Mouse (Mus musculus) gastrocnemius, postnatal 10 days (tissue): ENCODE measurements around the gene 1700003F12Rik. TPM values are rescaled to one million over a fixed set of nuclear protein-coding genes. Genes with fewer than 3 reads are reported as not detected.

ENCODE experiments used
- DNase-seq: peaks from one replicate; pipeline ENCODE4 v3.0.0; 2021; ENCODE audit warnings: mixed read lengths
- total RNA-seq, 2 experiments: library from RNA; stranded (reverse); gene quantifications; 2 replicates each; pipeline ENCODE4 v1.2.3; 2021

The 1700003F12Rik gene
- total RNA-seq, 2 experiments from 2014 or later, result 0.81 TPM; not detected in 1

DNA sequence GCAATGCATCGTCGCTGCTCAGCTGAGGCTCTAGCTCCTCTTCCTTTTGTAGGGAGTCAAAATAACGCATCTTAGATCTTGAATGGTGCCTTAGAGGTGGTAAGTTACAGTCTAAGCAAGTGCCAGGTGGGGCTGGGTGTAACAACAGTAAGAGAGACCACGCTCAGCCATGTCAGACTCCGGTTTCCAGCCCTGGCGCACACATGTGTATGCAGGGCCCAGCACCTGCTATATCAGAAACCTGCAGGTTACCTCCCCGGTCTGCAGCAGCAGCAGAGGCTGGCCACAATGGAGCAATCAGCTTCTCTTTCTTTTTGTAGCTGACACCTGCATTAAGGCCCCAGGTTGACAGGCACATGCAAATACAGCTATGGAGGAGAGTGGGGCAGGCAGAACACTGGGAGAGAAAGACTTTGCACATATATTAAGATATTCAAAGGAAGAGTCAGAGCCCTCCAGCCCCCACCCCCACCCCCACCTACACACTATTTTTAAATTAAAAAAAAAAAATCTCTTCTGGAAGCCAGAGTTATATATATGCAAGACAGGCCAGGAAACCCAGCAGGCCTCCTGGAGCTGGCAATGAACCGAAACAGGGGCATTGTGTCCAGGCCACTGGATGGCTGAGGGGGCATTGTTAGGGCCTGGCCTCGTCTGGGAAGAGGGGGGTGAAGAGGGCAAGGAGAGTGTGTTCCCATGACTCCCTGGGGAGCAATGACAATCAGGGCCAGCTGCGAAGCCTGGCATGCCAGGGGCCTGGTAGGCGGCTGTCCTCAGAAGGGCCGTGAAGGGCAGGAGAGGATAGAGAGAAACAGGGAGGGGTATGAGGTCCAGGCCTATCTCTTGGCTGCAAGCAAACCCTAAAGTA, 30.2 kb downstream of the 1700003F12Rik start:
- no peak for DNase-seq

- no peak for DNase-seq
Measured at GRCm38 (mm10) chr2:154577744-154578067, 30.8 kb downstream of the 1700003F12Rik start.

DNA sequence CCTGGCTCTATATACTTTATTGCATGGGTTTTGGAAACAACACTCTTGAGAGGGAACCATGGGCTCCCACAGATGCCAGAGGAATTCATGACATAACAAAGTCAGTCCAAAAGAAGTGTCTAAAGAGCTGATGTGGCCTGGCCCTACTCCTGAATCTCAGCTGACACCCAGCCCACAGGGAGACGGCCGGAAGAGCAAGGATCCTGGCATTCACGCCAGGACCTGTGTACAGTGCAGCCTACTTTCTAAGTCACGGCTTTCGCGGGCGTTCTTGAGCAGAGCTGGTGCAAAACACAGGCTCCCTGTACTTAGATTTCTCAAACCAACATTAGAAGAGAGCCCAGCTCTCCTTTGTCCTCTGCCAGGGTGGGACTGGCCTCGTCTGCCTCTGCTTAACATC, 33.7 kb downstream of the 1700003F12Rik start:
- peak; percentile 43 for DNase-seq

DNA sequence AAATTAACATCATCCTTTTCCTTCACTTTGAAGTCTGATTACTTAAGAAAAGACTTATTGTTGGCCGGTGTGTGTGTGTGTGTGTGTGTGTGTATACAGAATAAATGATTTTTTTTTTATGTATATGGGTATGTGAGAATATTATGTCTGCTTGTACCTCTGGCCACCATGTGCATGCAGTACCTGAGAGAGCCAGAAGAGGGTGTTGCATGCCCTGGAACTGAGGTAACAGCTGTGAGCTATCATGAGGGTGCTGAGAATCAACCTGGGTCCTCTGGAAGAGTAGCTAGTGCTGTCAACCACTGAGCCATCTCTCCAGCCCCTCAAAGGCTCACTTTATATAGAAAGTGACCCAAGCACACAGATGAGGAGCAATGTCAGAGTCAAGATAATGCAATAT, 34.5 kb downstream of the 1700003F12Rik start:
- DNase-seq, result no peak

GRCm38 (mm10) chr2:154583906-154584872, 37.3 kb downstream of the 1700003F12Rik start:
- no peak for DNase-seq

DNA sequence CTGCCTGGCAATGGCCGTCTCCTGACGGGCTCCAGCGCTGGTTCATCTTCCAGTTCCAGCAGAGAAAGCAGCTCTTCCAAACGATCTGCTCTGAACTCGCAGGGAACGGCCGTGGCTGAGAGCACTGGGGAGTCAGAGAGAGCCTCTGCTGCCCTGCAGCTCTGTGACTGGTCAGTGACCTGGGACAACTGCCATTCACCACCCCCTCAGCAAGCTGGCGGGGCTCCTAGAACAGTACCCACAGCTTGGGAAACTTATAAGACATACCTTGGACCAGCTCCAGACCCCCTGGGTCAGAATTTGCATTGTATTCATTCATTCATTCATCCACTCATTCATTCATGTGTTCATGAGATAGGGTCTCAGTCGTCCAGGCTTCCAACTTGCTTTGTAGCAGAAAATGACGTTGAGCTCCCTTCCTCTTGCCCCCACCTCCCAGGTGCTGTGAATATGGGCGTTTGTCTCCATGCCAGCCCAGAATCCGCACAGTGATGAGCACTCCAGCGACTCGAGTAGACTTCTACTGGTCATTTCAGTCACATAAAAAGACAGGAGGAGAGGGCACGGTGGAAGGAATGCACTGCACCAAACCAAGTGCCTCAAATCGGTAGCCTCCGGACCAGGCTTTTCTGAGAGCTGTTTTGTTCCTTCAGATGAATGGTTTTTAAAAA, 38.2 kb downstream of the 1700003F12Rik start:
- DNase-seq, result no peak

GRCm38 (mm10) chr2:154586405-154586804, 39.5 kb downstream of the 1700003F12Rik start:
- DNase-seq, result peak; percentile 58

- no peak for DNase-seq
Measured at GRCm38 (mm10) chr2:154589051-154589450, 42.2 kb downstream of the 1700003F12Rik start.

- no peak for DNase-seq
Measured at GRCm38 (mm10) chr2:154591239-154591638, 44.4 kb downstream of the 1700003F12Rik start.

DNA sequence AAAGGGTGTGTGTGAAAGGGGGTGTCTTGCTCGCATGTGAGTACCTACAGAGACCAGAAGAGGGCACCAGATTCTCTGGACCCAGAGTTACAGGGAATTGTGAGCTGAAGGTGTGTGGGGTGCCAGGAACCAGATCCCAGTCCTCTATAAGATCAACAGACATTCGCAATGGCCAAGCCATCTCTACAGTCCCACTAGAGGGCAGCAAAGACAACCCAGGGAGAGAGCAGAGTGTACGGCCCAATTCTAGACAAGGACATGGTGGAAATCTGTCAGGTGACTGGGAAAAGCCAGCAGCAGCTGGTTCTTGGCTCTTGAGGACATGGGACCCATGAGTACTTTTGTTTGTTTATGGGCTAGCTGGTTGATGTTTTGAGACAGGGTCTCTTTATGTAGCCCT, 46.1 kb downstream of the 1700003F12Rik start:
- no peak for DNase-seq

DNA sequence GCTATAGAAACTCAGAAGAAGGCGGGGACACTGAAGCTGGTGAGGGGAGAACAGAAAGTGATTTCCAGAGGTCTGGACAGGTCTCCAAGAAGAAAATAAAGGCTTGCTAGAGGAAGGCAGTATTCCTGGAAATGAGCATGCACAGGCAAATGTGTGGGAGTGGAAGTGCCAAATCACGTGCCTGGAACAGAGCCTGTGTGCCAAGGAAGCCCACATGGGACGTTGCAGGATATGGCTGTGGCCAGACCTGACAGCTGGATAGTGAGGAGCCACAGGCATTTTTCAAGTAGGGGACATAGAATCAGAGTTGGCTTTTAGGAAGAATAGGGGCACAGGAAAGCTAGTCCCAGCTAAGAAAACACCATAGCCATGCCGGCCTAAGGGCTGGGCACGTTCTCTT, 48.9 kb downstream of the 1700003F12Rik start:
- DNase-seq, result no peak

GRCm38 (mm10) chr2:154597399-154597798, 50.5 kb downstream of the 1700003F12Rik start:
- no peak for DNase-seq

Other genes starting within 250 kb of the 1700003F12Rik start
- gene Bpifb9b, start 239.9 kb upstream of the 1700003F12Rik start, total RNA-seq, result not detected
- gene Cdk5rap1, start 174.1 kb upstream of the 1700003F12Rik start, total RNA-seq, result 1 to 10 TPM; 8.2 to 9.7 TPM
- 100 to 1,000 TPM in 1 of 2 experiments, 10 to 100 TPM in 1; 95.6 to 128 TPM for gene Snta1, start 139.0 kb upstream of the 1700003F12Rik start, total RNA-seq
- 10 to 100 TPM; 18.4 to 21.6 TPM for gene Cbfa2t2, start 110.6 kb upstream of the 1700003F12Rik start, total RNA-seq
- not detected for gene Actl10, start 4.7 kb downstream of the 1700003F12Rik start, total RNA-seq
- under 1 TPM; 0.73 to 0.79 TPM for gene Necab3, start 11.8 kb downstream of the 1700003F12Rik start, total RNA-seq
- gene E2f1, start 22.8 kb downstream of the 1700003F12Rik start, total RNA-seq, result 1 to 10 TPM; 6.3 to 8.7 TPM
- 10 to 100 TPM; 15.1 to 16.1 TPM for gene Pxmp4, start 56.6 kb downstream of the 1700003F12Rik start, total RNA-seq
- 1 to 10 TPM; 1.8 to 2.3 TPM for gene Zfp341, start 66.2 kb downstream of the 1700003F12Rik start, total RNA-seq
- not detected for gene 4930519P11Rik, start 66.4 kb downstream of the 1700003F12Rik start, total RNA-seq
- gene Chmp4b, start 104.6 kb downstream of the 1700003F12Rik start, total RNA-seq, result 100 to 1,000 TPM; 104 to 110 TPM
- not detected for gene Gm14214, start 222.9 kb downstream of the 1700003F12Rik start, total RNA-seq
- gene Raly, start 244.0 kb downstream of the 1700003F12Rik start, total RNA-seq, result 100 to 1,000 TPM; 129 to 134 TPM
- gene a, start 244.3 kb downstream of the 1700003F12Rik start, total RNA-seq, result not detected